Mouse (Mus musculus): ENCODE measurements at regions not wholly inside any gene's neighbourhood (a gene's known extent, or its start where the extent isn't known, plus 50 kb on each side); places are given as distances from the start of the nearest gene placed in this dataset.

DNA sequence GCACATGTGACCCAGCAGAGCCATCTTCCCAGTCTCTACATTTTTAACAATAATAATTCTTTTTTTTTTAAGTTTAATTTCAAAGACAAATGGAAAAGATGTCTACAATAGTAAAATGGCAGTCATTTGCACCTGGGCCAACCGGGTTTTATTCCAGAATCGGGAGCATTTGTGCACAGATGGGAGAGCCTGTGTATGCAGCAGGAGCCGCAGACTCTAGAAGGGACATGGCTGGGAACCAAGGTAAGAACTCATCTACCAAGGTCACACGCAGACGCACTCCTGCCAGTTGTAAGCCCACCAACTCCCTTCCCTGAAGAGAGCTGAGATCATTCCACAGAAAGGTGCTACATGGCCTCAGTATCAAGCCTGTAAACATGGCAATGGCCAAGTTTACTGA is 586.4 kb upstream of the Adam5 start:
- intact Hi-C loops (cut with DNase I): no loop called here
- DNase-seq (ENCODE audit: low spot score in 2 of 2): no peak

DNA sequence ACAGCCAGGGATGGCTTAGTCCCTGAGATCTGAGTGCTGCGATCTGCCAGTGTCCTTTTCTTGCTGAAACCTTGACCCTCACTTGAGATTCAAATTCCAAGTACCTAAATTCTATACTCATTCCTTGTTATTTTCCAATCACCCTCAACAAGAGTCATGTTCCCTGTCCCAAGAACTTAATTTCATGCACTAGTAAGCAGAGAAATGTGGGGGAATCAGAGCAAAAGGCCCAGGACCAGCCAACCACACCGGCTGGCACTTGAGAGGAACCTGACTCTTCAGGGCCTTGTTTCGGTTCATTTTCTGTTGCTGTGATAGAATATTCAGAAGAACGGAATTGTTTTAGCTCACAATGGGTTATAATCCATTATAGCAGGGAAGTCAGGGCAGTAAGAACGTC is 583.7 kb upstream of the Adam5 start:
- intact Hi-C loops (cut with DNase I): no loop called here
- no peak for DNase-seq (ENCODE audit: low spot score in 2 of 2)

DNA sequence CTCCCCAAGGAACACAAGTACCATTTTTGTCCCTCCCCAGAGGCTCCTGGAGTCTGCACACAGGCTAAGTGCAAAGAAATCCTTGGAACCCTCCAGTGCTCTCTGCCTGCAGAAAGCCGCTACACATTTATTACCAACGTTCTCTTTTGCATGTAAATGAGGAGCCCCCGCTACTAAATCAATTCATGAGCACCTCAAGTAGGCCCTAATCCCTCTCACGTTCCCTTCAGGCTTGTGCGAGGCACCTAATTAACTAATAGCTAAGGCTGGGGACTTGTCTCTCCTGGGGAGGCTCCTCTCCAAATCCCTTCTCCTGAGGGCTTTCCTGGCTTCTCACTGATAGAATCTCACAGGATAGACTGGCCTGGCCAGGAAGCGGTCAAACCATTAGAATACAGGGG is 568.6 kb upstream of the Adam5 start:
- intact Hi-C loops (cut with DNase I): no loop called here
- no peak for DNase-seq (ENCODE audit: low spot score in 2 of 2)

DNA sequence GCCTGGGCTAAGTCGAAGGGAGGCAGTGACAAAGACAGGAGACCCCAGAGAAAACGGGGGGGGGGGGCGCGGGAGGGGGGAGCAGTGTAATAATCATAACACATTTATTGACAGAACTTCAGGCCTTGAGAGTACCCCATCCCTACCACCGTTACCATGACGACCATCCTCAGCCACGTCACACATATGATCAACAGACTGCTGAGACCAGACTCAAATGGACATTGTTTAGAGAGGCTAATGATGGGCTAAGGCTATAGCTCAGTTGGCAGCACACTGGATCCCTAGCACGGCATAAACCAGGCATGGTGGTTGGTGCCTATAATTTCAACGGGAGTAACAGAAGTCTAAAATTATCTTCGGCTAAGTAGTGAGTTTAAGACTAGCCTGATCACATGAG is 565.8 kb upstream of the Adam5 start:
- DNase-seq (ENCODE audit: low spot score in 2 of 2): no peak
- intact Hi-C loops (cut with DNase I): no loop called here

DNA sequence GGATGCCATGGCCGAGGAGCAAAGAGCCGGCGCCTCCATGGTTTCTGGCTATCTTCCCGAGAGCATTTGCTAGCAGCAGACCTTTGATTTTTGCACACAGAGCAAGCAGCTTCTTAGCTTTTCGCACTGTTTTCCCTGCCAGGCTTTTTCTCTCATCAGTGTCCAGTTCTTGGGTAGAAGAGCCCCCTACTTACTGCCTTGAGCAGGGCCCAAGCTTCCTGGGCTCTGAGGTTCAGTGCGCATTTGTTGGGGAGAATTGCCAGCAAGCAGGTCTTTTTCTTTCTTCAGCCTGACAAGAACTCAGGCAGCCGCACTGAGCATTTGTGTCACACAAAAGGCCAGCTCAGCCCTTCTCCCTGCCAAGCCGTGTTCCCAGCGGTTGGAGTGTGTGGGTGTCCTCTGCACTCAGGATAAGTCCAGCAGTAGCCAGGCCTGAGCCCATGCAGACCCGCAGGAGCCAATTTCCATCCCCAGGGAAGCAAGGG is 565.2 kb upstream of the Adam5 start:
- intact Hi-C loops (cut with DNase I): no loop called here
- DNase-seq (ENCODE audit: low spot score in 2 of 2): peak; percentile 45 to 57

DNA sequence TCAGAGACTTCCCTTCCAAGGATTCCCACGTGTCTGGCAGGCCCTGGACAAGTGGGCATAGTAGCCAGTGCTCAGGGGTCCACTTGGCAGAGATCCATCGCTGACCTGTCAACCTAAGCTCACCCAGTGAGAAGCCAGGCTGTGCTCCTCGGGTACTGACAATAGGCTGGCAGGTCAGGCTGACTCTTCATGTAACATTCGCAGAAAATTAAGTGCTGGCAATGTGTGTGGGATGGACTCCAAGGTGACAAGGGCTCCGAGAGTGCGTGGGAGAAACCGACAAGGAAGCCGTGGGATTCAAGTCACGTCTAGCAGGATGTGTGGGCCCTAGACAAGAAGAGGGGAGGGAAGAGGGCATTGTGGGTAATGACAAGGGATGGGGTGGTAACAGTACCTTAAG is 564.6 kb upstream of the Adam5 start:
- intact Hi-C loops (cut with DNase I): no loop called here
- DNase-seq (ENCODE audit: low spot score in 2 of 2): peak; percentile 47 to 51

DNA sequence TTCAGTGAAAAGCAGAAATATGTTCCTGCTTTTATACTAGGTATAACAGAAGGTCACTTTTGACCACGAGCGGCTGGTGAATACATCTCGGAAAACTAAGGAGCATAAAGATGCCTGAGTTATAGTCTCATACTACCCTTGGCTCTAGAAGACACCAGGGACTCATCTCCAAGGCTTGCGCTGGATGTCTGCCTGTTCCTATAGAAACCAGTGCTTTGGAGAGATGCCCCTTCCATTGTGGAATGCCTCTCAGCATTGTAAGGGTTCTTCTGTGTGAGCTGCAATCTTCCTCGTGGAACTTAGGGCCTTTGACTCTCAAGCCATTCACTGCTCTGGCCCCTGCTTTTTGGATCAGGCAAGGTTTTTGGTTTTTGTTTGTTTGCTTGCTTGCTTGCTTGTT is 561.0 kb upstream of the Adam5 start:
- DNase-seq (ENCODE audit: low spot score in 2 of 2): peak; percentile 31 to 65

DNA sequence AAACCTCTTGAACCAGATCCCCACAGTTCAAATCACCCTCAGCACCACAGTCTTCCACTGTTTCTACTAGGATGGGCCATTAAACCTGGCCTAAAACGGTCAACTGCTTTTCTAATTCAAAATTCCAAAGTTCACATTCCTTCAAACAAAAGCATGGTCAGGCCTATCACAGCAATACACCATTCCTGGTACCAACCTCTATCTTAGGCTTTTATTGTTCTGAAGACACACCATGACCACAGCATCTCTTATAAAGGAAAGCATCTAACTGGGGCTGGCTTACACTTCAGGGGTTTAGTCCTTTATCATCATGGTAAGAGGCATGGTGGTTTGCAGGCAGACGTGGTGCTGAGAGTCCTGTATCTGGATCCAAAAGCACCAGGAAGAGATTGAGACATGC is 560.4 kb upstream of the Adam5 start:
- intact Hi-C loops (cut with DNase I): no loop called here
- DNase-seq (ENCODE audit: low spot score in 2 of 2): no peak

More for the DNA sequence above, 561.0 kb upstream of the Adam5 start:
- intact Hi-C loops (cut with DNase I): no loop called here

DNA sequence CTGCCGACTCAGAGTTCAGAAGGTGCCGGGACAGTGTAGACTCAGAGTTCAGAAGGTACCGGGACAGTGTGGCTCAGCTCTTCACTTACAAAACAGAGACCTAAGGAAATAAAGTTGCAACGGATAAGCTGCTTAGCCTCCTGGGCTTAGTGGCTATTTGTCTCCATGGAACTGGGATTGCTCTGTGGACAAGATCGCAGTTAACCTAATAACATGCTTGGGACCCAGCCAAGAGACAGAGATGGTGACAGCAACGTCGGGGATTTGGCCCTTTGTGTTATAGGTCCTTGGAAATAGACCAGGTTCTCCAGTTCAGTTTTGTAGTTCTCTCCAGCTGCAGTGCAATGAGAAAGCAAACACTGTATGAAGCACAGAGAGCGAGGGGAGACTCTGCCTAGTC is 549.1 kb upstream of the Adam5 start:
- DNase-seq (ENCODE audit: low spot score in 2 of 2): no peak
- intact Hi-C loops (cut with DNase I): no loop called here

DNA sequence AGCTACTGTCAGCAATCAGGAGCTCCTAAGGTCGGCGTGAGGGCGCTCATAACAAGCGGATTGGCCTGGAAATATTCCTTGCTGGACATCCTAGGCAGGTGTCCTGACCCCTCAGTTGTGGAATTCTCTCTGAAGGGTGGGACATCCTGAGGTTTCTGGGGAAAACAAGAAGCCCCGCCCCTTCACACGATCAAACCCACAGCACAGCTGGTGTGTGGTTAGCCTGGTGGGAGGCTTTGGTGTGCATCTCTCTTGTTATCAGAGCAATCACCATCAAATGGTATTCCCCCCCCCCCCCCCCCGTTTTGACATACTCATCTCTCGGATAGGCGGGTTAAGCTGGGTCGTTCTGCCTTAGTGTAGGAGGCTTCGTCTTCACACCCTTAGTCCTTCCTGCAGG is 546.8 kb upstream of the Adam5 start:
- intact Hi-C loops (cut with DNase I): no loop called here
- DNase-seq (ENCODE audit: low spot score in 2 of 2): no peak

DNA sequence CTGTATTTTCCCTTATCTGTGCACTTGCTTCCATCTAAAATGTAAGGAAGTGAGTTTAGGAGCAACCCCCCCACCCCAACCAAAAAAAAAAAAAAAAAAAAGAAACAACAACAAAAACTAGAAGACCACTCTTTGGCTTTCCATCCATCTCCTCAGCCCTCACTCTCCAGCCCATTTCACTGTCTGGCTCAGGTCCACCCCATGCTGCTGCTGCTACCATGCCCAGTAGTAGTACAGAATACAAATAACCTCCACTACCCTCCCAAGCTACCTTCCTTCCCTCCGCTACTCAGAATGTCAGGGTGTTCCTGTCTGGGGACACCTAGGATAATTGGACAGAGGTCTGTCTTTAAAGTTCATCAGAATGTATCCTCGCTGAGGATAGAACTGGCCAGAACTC is 545.2 kb upstream of the Adam5 start:
- DNase-seq (ENCODE audit: low spot score in 2 of 2): no peak
- intact Hi-C loops (cut with DNase I): loop anchor here (5.0 kb wide), 1 partner anchor 98 kb away; no protein-coding TSS in a partner anchor

DNA sequence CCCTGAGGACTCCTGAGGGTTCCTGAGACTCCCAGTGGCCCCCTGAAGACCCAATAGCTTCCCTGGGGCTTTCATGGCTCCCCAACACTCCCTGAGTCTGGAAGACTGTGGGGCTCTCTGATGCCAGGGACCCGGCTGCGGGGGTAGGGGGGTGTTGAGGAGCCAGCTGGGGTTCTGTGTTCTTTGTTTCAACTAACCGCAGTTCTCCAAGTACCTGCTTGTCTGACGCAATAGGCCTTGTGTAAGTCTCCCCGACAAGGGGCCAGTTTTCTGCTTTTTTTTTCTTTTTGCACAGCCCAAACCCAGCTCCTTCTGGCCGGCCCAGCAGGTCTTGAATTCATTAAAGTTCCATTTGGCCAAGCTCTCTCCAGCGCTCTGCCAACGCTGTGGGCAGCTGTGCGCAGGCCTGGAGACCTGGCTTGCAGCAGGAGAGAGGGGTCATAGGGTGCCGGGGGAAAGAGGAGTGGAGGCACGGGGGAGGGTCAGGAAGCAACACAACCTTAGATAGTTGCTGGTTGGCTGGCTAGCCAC is 544.5 kb upstream of the Adam5 start:
- DNase-seq (ENCODE audit: low spot score in 2 of 2): peak in 1 of 2 experiments; percentile 34
- intact Hi-C loops (cut with DNase I): loop anchor here (5.0 kb wide), 1 partner anchor 99 kb away; no protein-coding TSS in a partner anchor

DNA sequence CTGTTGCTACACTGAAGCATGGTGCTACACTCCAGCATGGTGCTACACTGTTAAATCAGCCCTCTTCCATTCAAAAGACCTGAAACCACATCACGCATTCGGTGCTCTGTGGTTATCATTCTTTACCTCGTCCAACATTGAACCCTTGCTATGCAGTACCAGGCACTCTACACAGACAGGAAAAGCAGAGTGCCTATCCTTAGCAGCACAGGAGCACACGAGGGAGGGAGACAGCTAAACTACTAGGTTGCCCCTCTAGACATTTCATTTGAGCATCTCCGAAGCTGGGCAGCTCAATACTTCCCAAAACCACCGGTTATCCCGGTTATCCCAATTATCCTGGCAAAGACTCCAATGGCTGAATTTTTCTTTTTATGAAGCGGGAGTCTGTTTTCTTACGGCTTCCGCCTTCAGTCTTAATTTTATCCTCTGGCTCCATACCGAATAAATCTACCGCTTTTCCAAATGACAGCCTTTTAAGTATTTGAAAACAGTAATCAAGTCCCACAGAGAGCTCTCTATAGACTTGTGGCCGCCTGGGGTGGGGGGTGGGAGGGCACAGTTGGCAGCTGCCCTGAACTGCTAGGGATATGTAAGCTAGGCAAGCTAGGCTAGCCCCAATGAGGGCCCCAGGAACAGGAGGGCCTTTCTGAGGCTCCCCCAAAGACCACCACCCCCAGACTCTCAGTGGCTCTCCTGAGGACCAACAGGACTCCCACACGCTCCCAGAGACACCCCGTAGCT is 543.8 kb upstream of the Adam5 start:
- intact Hi-C loops (cut with DNase I): loop anchor here (5.0 kb wide), 1 partner anchor 99 kb away; no protein-coding TSS in a partner anchor
- no peak for DNase-seq (ENCODE audit: low spot score in 2 of 2)

DNA sequence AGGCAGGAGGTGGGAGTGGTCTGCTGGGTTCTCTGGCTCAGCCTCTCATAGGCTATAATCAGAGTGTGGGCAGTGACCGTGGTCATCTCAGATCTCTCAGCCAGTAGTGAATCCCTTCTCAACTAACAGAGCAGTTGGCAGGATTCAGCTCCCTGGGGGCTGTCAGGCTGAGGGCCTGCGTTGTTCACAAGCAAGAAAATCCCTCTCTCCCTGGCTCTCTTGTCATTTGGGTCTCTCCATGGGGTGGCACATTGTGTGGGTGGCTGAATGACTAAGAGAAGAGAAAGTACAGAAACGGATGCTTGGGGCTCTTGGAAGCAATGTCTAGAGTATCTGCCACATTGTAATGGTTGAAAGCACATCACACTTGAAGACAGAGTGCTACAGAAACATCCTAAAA is 542.0 kb upstream of the Adam5 start:
- intact Hi-C loops (cut with DNase I): loop anchor here (5.0 kb wide), 1 partner anchor 101 kb away; no protein-coding TSS in a partner anchor
- DNase-seq (ENCODE audit: low spot score in 2 of 2): peak; percentile 54 to 73

DNA sequence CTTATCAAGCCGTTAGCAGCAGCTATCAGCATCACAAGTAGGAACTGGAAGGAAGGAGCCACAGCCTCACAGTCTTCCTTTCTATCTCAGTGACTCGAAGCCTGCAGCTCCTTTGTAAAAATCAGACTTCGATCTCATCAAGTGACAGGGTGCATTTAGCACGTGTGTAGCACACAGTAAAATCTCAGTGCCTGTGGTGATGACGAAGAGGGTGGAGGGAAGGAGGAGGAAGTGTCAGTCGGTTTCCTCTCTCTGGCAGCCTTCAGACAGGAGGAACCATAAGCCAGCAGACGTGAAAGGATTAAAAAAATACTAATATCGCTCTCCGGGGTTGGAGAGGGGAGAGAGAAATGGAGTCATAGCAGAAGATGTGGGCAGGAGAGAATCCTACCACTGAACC is 538.5 kb upstream of the Adam5 start:
- intact Hi-C loops (cut with DNase I): no loop called here
- no peak for DNase-seq (ENCODE audit: low spot score in 2 of 2)

DNA sequence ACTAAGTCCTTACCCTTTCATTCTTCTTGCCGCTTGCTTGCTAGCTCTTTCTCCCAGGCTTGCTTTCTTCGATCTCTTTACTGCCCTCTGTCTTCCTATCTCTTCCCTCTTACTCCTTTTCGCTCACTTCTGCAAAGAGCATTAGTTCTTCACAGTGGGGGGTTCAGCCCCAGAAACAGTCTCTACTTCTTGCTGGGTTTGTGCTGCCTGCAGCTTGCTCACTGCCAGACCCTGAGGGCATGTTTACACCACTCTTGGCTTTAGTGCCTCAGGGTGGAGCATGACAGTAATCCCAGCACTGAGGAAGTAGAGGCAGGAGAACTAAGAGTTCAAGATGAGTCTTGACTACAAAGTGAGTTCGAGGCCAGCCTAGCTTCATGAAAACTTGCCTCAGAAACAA is 538.0 kb upstream of the Adam5 start:
- intact Hi-C loops (cut with DNase I): no loop called here
- no peak for DNase-seq (ENCODE audit: low spot score in 2 of 2)

DNA sequence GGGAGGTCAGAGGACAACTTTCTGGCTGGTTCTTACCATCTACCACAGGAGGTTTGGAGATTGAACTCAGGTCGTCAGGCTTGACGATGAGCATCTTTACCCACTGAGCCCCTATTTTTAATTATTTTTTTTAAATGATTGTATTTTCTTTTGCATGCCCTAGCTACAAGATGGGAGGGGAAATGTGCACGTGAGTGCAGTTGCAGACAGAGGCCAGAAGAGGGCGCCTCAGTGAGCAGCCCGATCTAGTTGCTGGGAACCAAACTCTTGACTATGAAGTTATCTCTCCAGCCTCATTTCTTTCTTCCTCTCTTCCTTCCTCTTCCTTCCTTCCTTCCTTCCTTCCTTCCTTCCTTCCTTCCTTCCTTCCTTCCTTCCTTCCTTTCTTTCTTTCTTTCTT is 537.3 kb upstream of the Adam5 start:
- intact Hi-C loops (cut with DNase I): no loop called here
- no peak for DNase-seq (ENCODE audit: low spot score in 2 of 2)

DNA sequence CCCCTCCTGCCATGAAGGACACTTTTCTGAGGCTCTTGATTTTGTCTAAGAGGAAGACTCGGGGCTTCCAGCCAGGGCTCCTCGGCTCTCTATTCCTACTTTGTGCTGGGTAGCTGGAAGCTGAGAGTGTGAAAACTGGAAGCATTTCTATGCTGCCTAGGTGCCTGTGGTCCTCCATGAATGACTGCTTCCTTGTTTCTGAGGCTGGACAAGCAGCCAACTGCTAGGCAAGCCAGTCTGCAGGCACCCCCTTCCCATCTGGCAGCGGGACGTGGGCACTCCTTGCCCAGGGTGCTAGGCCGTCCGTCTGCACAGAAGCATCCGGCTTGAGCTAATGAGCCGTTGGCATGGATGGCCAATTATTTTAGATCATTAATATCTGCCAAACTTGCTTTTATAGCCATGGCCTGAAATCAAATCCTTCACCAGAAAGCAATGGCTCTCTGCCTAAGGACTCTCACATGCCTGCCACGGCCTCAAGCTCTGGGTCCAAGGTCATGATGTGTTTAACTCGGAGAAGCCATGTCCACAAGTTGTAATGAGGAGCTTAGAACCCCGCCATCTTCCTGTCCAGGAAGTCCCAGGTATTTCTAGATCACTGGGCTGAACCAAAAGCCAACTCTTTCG is 534.5 kb upstream of the Adam5 start:
- peak; percentile 39 to 52 for DNase-seq (ENCODE audit: low spot score in 2 of 2)
- intact Hi-C loops (cut with DNase I): loop anchor here (5.0 kb wide), 1 partner anchor 81 kb away; no protein-coding TSS in a partner anchor

DNA sequence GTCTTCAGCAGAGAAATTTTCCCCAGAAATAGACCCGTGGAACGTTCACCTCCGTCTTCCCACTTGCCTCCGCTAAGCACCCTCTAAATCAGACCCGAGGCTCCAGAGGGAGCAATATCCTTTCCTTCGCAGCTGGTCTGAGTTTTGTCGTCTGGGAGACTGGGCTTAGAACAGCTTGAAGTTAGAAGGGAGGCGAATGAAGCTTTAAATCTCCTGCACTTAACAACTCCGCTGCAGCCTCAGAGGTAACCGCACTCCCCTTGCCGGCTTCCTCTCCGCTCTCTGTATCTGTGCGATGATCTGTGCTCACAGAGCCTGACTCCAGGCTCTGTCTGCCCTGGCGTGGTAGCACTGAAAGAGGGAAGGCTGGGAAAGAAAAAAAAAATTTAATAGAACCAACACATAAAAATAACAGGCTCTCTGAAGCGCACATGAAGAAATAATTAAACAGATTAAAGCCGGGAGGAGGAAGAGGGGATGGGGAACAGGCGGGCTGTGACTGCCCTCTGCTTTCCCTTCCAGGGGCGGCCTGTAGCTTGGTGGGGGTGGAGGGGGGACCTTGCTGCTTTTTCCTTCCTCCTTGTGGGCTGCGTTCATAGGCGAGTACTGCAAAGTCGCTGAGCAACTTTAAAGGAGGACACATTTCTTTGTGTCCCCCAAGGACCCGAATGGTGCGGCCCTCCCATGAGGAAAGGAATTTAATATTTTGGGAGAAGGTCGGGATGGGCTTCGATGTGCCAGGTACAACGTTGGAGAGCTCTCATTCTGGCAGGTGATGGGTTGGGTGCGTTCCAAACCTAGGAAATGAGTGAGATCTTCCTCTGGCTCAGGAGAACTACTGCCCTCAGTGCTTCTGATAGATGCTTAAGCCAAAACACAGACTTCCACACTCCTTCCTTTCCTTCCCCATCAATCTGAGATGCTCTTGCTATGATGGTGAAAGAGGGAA is 529.9 kb upstream of the Adam5 start:
- intact Hi-C loops (cut with DNase I): no loop called here
- no peak for DNase-seq (ENCODE audit: low spot score in 2 of 2)

DNA sequence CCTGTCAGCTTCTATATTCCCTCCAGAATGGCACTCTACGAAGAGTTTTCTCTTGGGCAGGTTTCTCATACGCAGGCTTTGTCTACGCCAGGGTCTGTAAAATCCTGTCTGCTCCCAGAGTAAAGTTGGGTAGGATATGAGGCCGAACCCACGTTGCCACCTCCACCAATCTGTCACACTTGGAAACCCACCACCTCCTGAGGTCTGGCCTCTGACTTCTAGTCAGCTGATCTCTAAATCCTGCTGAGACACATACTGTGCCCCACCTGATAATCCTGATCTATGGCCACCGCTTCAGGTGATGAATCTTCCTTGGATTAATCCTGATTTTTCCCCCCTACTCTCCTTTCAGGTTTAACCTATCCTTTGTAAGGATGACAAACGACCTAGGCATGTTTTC is 529.2 kb upstream of the Adam5 start:
- DNase-seq (ENCODE audit: low spot score in 2 of 2): no peak
- intact Hi-C loops (cut with DNase I): no loop called here

All from left cerebral cortex, postnatal 14 days (tissue).